Mouse (Mus musculus) kidney, embryonic 16.5 days (tissue): ENCODE data around the gene Cfap299. TPM values are rescaled to one million over a fixed set of nuclear protein-coding genes. Genes with fewer than 3 reads are reported as not detected.
"Not testable (repeated sequence)": the region's sequence is repeated elsewhere in the genome, so short reads cannot be mapped to it uniquely, and the experiment has no call there.

Experiments used
- ATAC-seq: fragments of 200-750 bp; cut with Nextera tagmentation; 2 replicates; pipeline ENCODE4 v1.8.0; 2017; ENCODE audit warnings: moderate TSS enrichment; ENCODE audit not compliant: low FRiP score, low TSS enrichment
- H3K27ac ChIP-seq: fragments of 300-500 bp; sonication (generic); 2 replicates; pipeline ENCODE4 v1.5.1; 2014; ENCODE audit warnings: low read length
- H3K27me3 ChIP-seq: fragments of 300-500 bp; sonication (generic); 2 replicates; pipeline ENCODE4 v1.6.1; 2014; ENCODE audit warnings: low read length, control low read depth, mixed read lengths; ENCODE audit not compliant: insufficient read depth
- H3K36me3 ChIP-seq: fragments of 300-500 bp; sonication (generic); 2 replicates; pipeline ENCODE4 v1.6.1; 2014; ENCODE audit warnings: low read length, control low read depth, mixed read lengths; ENCODE audit not compliant: insufficient read depth
- H3K4me1 ChIP-seq: fragments of 300-500 bp; sonication (generic); 2 replicates; pipeline ENCODE4 v1.6.1; 2014; ENCODE audit warnings: low read length, control low read depth, mixed read lengths; ENCODE audit not compliant: insufficient read depth
- H3K4me2 ChIP-seq: fragments of 300-500 bp; sonication (generic); replicated peaks from 2 replicates; pipeline ENCODE4 v1.6.1; 2014; ENCODE audit warnings: low read depth, low read length
- H3K4me3 ChIP-seq: fragments of 300-500 bp; sonication (generic); 2 replicates; pipeline ENCODE4 v1.5.1; 2014; ENCODE audit warnings: mild to moderate bottlenecking, low read length
- H3K9ac ChIP-seq: fragments of 300-500 bp; sonication (generic); replicated peaks from 2 replicates; pipeline ENCODE4 v1.6.1; 2014; ENCODE audit warnings: low read length
- H3K9me3 ChIP-seq: fragments of 300-500 bp; sonication (generic); 2 replicates; pipeline ENCODE4 v1.6.1; 2016; ENCODE audit warnings: low read length, control low read depth
- WGBS: fragments of 180-500 bp; shearing (Covaris S2); extraction: QIAGEN DNeasy Blood & Tissue Kit; methylation state at CpG from one replicate; pipeline ENCODE4 v1.1.7; 2014; 5-methylcytosine and 5-hydroxymethylcytosine counted together
- polyA plus RNA-seq: library from polyadenylated mRNA; unstranded; fragments of >200 nt; fragmentation: Nextera tagmentation; extraction: Ambion mirVana; gene quantifications from 2 replicates; pipeline ENCODE4 v1.2.1, GENCODE M21; 2015

Cfap299 gene
- polyA plus RNA-seq, 1 experiment from 2014 or later = 0.56 TPM

DNA sequence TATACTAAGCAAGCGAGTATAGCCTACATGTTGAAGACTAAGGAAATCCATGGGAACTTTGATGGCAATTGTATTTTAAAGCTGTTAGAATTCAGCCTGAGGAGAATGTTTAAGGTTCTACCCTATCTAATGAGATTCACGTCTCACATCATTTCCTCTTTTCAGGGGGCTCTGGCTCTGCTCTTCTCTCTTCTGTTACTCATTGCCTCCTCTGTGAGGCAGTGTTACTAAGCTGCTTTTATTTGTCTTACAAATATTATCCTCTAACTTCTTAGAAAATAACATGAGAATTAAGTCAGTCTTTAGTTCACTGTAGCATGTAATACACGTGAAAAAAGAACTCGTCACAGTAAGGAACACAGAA, 246.3 kb downstream of the Cfap299 start:
- no peak overlapping the region for H3K27ac ChIP-seq
- no peak overlapping the region for H3K9ac ChIP-seq
- 77% methylated on average over 4 of the region's 4 CpGs for WGBS
- no peaks in the 10 kb centered on the region for H3K36me3 ChIP-seq
- no peaks in the 10 kb centered on the region for H3K27me3 ChIP-seq
- H3K4me3 ChIP-seq = no peak overlapping the region
- no peak for ATAC-seq
- H3K9me3 ChIP-seq = no peaks in the 10 kb centered on the region
- H3K4me1 ChIP-seq = peaks cover 5% of the 10 kb centered on the region; the same call in 1 of the 2 replicates
- no peak overlapping the region for H3K4me2 ChIP-seq

DNA sequence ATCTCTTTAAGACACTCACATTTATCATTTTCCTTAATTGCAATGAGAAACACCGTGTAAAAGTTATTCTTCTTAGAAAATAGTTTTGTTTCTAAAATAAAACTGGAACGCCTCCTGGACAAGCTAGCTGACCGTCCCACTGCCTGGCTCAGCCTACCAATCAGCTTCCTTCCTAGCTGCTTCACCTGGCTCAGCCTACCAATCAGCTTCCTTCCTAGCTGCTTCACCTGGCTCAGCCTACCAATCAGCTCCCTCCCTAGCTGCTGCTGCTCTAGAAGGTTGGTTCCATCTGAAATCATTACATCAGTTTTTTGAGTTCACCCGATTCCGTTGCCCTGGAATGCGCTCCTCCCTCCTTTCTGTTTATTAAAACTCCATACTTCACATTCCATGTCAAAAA, 247.4 kb downstream of the Cfap299 start:
- H3K27ac ChIP-seq, ATAC-seq: not testable (repeated sequence)

DNA sequence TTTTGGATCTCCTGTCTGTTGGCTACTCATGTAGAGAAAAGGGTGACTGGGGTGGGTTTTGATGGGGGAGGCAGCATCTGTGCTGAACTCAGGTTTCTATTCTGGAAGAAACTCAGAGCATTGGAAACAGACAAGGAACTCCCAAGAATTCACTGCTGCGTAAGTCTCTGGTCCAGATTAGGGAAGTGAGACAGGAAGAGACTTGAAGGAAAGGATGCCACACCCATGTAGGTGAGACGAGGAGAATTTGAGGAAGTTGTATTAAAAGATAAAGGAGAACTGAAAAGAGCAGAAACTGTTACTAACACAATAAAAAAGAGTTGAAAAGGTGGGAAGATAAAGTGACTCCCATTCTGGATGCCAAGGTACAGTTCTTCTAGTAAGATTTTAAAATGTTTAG, 249.3 kb downstream of the Cfap299 start:
- Histone ChIP-seq H3K4me3 (no peak overlapping the region), H3K4me1 (peaks cover 5% of the 10 kb centered on the region; the same call in 1 of the 2 replicates), H3K36me3 (no peaks in the 10 kb centered on the region), H3K27ac (no peak overlapping the region), H3K4me2 (no peak overlapping the region), H3K27me3 (no peaks in the 10 kb centered on the region), H3K9me3 (no peaks in the 10 kb centered on the region), H3K9ac (no peak overlapping the region)
- ATAC-seq = no peak
- WGBS = 66% methylated on average over 2 of the region's 2 CpGs

More for the DNA sequence above, 247.4 kb downstream of the Cfap299 start:
- not testable (repeated sequence) for H3K9ac ChIP-seq, H3K4me2 ChIP-seq, H3K36me3 ChIP-seq, H3K9me3 ChIP-seq, H3K4me3 ChIP-seq, H3K27me3 ChIP-seq, H3K4me1 ChIP-seq
- WGBS = 88% methylated on average over 6 of the region's 6 CpGs

DNA sequence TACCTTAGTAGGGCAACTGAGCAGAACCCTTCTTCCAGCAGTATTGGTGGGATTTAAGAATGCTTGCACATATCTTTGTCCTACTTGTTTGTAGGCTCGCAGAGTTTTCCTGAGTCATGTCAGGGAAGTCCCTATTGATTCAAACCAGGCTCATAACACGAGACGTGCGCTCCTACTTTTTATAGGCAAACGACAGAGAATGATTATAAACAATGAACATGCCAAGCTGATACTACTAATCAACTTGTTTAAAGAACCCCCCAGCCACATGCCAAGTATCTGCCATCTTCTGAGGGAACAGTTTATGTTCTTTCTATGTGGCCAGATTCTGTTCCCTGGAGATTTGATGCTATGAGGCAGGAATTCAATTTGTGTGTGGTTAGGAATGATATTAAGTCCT, 251.7 kb downstream of the Cfap299 start:
- H3K27me3 ChIP-seq = no peaks in the 10 kb centered on the region
- no peak overlapping the region for H3K9ac ChIP-seq
- no peaks in the 10 kb centered on the region for H3K36me3 ChIP-seq
- no peak overlapping the region for H3K4me3 ChIP-seq
- no peak overlapping the region for H3K4me2 ChIP-seq
- no peaks in the 10 kb centered on the region for H3K4me1 ChIP-seq
- ATAC-seq = no peak
- WGBS = 69% methylated on average over 5 of the region's 5 CpGs
- no peaks in the 10 kb centered on the region for H3K9me3 ChIP-seq
- no peak overlapping the region for H3K27ac ChIP-seq

DNA sequence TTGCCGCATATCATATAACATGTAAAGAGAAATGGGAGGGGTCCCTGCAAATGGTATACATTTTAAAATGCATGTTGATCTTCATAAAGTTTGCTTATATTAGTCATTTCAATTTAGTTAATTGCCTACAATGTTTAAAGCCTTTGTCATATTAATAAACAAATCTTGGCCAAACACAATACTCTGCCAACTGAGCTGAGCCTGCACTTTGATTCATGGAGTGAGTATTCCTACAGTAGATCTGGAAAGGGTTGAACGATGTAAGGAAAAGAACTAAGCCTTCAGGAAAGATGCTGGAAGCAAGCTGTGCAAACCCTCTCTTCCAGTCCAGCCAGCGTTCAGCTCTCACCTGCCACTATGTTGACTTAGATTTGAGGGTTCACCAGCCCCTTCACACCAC, 252.9 kb downstream of the Cfap299 start:
- H3K27me3 ChIP-seq = no peaks in the 10 kb centered on the region
- 84% methylated on average over 3 of the region's 3 CpGs for WGBS
- no peaks in the 10 kb centered on the region for H3K4me1 ChIP-seq
- no peak overlapping the region for H3K4me2 ChIP-seq
- no peak overlapping the region for H3K9ac ChIP-seq
- H3K36me3 ChIP-seq = no peaks in the 10 kb centered on the region
- no peak overlapping the region for H3K27ac ChIP-seq
- no peak overlapping the region for H3K4me3 ChIP-seq
- H3K9me3 ChIP-seq = no peaks in the 10 kb centered on the region
- no peak for ATAC-seq

DNA sequence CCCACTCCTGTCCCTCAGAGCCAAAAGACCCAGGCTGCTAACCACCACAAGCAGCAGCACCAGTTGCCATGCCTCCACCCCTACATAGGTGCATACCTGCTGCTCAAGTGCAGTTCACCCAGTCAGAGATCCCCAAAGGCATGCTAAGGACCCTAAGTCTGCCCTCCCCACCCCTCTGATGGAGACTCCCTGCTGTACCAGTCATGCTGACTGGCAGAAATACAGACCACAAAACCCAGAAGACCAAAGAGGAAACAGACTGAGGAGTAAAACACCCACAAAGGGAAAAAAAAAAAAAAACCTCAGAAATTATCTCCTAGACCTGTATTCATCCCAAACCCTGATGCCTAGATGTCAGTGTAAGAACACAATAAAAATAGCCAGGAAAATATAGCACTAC, 256.8 kb downstream of the Cfap299 start:
- H3K9ac ChIP-seq = no peak overlapping the region
- no peaks in the 10 kb centered on the region for H3K4me1 ChIP-seq
- H3K4me2 ChIP-seq = no peak overlapping the region
- no peak overlapping the region for H3K27ac ChIP-seq
- no peak for ATAC-seq
- no peaks in the 10 kb centered on the region for H3K9me3 ChIP-seq
- no peaks in the 10 kb centered on the region for H3K27me3 ChIP-seq
- H3K36me3 ChIP-seq = no peaks in the 10 kb centered on the region
- H3K4me3 ChIP-seq = no peak overlapping the region

DNA sequence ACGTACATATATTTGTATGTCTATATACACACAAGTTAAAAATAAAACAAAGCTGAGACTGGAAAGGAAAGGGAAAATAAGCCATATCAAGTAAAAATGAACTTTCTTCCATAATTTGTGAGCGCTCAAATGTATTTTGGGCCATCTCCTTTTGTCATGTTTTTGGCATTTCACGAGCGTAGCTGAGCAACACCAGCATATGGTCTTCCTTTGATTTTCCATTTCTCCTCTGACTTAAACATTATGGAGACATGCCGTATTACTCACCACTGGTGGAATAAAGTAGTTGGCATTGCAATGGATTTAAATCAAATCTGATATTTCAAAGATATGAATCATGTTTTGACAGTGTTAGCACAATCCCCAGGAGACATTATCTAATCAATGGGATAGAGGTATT, 284.4 kb downstream of the Cfap299 start:
- H3K27me3 ChIP-seq = no peaks in the 10 kb centered on the region
- no peak overlapping the region for H3K27ac ChIP-seq
- 93% methylated on average over 5 of the region's 5 CpGs for WGBS
- peaks cover 4% of the 10 kb centered on the region; the same call in 1 of the 2 replicates for H3K4me1 ChIP-seq
- H3K9ac ChIP-seq = no peak overlapping the region
- ATAC-seq = no peak
- H3K36me3 ChIP-seq = no peaks in the 10 kb centered on the region
- no peak overlapping the region for H3K4me2 ChIP-seq
- no peak overlapping the region for H3K4me3 ChIP-seq
- no peaks in the 10 kb centered on the region for H3K9me3 ChIP-seq

DNA sequence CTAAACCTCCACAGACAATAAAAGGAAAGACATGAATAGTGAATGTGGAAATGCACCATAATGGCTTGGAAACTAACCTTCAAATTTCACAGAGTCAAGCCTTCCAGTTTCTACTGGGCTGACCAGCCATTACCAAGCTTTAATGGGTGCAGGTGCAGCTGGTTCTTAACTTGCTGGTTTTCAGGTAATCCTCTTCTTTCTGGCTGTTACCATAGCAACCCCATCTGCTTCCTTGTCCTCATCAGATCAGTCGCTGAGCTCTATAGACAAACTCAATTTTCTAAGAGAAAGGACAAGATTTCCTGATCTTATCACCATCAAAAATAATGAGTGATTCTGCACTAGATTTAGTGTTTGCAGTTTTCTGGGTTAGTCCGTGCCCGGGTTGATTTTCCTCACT, 287.8 kb downstream of the Cfap299 start:
- Histone ChIP-seq H3K4me2 (no peak overlapping the region), H3K4me3 (no peak overlapping the region), H3K9me3 (no peaks in the 10 kb centered on the region), H3K27me3 (no peaks in the 10 kb centered on the region), H3K27ac (no peak overlapping the region), H3K4me1 (peaks cover 4% of the 10 kb centered on the region; the same call in 1 of the 2 replicates), H3K36me3 (no peaks in the 10 kb centered on the region), H3K9ac (no peak overlapping the region)
- no peak for ATAC-seq
- WGBS = 69% methylated on average over 3 of the region's 3 CpGs

DNA sequence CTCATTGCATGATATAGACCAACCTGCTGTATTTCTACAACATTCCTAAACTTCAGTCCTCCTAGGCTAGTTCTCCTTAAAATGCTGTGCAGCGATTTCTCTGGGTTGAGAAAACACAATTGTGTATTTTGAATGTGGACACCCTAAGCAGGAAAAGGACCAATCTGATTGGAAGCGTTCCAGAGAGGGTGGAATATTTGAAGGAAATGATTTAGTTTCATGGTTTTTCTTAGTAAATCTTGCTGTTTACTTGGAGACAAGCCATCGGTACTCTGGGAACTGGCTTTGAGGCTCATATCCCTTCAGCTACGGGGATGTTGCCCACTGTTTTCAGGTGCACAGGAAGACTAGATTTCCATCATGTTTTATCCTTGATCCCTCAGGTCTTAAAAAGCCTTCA, 288.3 kb downstream of the Cfap299 start:
- WGBS = 39% methylated on average over 4 of the region's 4 CpGs
- Histone ChIP-seq H3K9me3 (no peaks in the 10 kb centered on the region), H3K27me3 (no peaks in the 10 kb centered on the region), H3K4me2 (no peak overlapping the region), H3K36me3 (no peaks in the 10 kb centered on the region), H3K9ac (no peak overlapping the region), H3K4me1 (peaks cover 4% of the 10 kb centered on the region; the same call in 1 of the 2 replicates), H3K27ac (no peak overlapping the region), H3K4me3 (no peak overlapping the region)
- ATAC-seq = no peak

DNA sequence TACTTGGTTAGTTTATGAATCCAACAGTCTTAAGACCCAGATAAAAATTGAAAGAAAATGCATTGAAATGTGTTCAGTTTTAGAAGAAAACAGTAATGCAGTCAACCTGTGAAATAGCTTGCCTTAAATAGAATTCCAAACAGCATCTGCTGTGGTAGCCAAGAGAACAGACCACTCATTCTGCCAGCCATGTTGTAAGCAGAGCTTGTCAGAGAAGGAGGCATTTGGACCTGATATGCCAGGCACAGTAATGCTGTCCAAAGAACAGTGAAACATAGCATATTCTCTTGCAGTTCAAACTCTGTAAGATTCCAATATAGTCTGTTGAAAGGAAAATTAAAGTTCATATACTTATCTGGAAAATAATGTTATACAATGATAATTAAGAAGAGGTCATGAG, 321.2 kb downstream of the Cfap299 start:
- H3K27ac ChIP-seq = no peak overlapping the region
- H3K9ac ChIP-seq = no peak overlapping the region
- no peak overlapping the region for H3K4me2 ChIP-seq
- H3K27me3 ChIP-seq = no peaks in the 10 kb centered on the region
- no peaks in the 10 kb centered on the region for H3K36me3 ChIP-seq
- no peak for ATAC-seq
- H3K4me3 ChIP-seq = no peak overlapping the region
- H3K4me1 ChIP-seq = peaks cover 4% of the 10 kb centered on the region; the same call in 1 of the 2 replicates
- peaks cover 5% of the 10 kb centered on the region for H3K9me3 ChIP-seq

DNA sequence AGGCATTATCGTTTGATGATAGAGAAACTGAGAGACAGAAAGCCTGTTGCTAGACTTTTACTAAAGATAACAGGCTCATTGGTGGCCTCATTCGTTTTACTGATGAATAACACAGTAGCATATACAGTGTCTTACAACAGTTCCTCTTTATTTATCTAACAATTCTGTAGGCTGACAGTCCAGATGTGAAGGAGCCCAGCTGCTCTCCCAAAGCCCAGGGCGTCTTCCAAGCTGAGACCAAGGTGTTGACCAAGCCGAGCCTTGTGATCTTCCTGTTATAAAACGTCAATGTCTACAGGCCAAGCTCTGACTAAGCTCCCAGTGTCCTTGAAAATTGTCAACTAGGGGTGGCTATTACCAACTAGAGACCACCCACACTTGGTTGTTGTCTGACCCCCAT, 321.9 kb downstream of the Cfap299 start:
- H3K4me3 ChIP-seq = no peak overlapping the region
- H3K27me3 ChIP-seq = no peaks in the 10 kb centered on the region
- 47% methylated on average over 5 of the region's 5 CpGs for WGBS
- H3K4me1 ChIP-seq = peaks cover 4% of the 10 kb centered on the region; the same call in 1 of the 2 replicates
- H3K4me2 ChIP-seq = no peak overlapping the region
- no peak overlapping the region for H3K27ac ChIP-seq
- ATAC-seq = peak; percentile 69; the same call in 1 of the 2 replicates
- H3K9me3 ChIP-seq = peaks cover 4% of the 10 kb centered on the region
- H3K9ac ChIP-seq = no peak overlapping the region
- H3K36me3 ChIP-seq = no peaks in the 10 kb centered on the region
